Mouse (Mus musculus) WW6 (cell line): ENCODE results near the gene Hes7.

Experiments used
- DNase-seq: peaks from one replicate; pipeline ENCODE4 v3.0.0-alpha.2; 2013; ENCODE audit warnings: low read depth, low spot score

The Hes7 gene

GRCm38 (mm10) chr11:69100639-69101360, 19.4 kb upstream of the Hes7 start:
- no peak for DNase-seq

- DNase-seq: no peak
These were observed 18.4 kb upstream of the Hes7 start for GRCm38 (mm10) chr11:69101604-69102402.

GRCm38 (mm10) chr11:69102403-69102725, 17.8 kb upstream of the Hes7 start:
- DNase-seq: no peak

GRCm38 (mm10) chr11:69103121-69103520, 17.1 kb upstream of the Hes7 start:
- no peak for DNase-seq

- no peak for DNase-seq
These were observed 16.4 kb upstream of the Hes7 start for GRCm38 (mm10) chr11:69103531-69104435.

- no peak for DNase-seq
These were observed 15.7 kb upstream of the Hes7 start for GRCm38 (mm10) chr11:69104487-69104886.

GRCm38 (mm10) chr11:69105227-69105626, 15.0 kb upstream of the Hes7 start:
- no peak for DNase-seq

GRCm38 (mm10) chr11:69105796-69106195, 14.4 kb upstream of the Hes7 start:
- no peak for DNase-seq

- DNase-seq: no peak
These were observed 13.9 kb upstream of the Hes7 start for GRCm38 (mm10) chr11:69106299-69106698.

- DNase-seq: no peak
These were observed 13.4 kb upstream of the Hes7 start for GRCm38 (mm10) chr11:69106842-69107241.

GRCm38 (mm10) chr11:69107676-69108075, 12.5 kb upstream of the Hes7 start:
- no peak for DNase-seq

GRCm38 (mm10) chr11:69108223-69108622, 12.0 kb upstream of the Hes7 start:
- no peak for DNase-seq

GRCm38 (mm10) chr11:69109032-69109900, 10.9 kb upstream of the Hes7 start:
- no peak for DNase-seq

- DNase-seq: no peak
These were observed 9.7 kb upstream of the Hes7 start for GRCm38 (mm10) chr11:69110319-69111046.

GRCm38 (mm10) chr11:69111051-69111810, 9.0 kb upstream of the Hes7 start:
- no peak for DNase-seq

- no peak for DNase-seq
These were observed 8.3 kb upstream of the Hes7 start for GRCm38 (mm10) chr11:69111865-69112264.

GRCm38 (mm10) chr11:69114018-69114417, 6.2 kb upstream of the Hes7 start:
- DNase-seq: no peak

- no peak for DNase-seq
These were observed 5.6 kb upstream of the Hes7 start for GRCm38 (mm10) chr11:69114621-69115020.

GRCm38 (mm10) chr11:69116843-69117242, 3.4 kb upstream of the Hes7 start:
- DNase-seq: no peak
